Mouse (Mus musculus): Measurements from ENCODE around the gene Gm21992.

Gm21992 gene

DNA sequence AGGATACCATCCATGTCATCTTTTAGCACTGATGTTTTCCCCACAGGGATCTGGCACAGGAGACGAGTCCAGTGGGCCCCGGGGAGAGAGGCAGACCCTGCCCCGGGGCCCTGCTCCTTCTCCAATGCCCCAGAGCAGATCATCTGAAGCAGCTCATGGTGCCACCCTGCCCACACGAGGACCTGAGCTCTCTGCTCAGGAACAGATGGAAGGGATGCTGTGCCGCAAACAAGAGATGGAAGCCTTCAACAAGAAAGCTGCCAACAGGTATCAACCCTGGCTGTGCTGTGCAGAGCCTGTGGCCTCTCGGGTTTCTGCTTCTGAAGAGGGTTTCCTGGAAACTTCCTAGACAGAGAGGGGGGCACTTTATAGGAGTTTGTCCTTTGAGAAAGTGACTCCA lies 61.4 kb downstream of the Gm21992 start:
- no peak for DNase-seq (ENCODE audit: low read depth, low spot score)

DNA sequence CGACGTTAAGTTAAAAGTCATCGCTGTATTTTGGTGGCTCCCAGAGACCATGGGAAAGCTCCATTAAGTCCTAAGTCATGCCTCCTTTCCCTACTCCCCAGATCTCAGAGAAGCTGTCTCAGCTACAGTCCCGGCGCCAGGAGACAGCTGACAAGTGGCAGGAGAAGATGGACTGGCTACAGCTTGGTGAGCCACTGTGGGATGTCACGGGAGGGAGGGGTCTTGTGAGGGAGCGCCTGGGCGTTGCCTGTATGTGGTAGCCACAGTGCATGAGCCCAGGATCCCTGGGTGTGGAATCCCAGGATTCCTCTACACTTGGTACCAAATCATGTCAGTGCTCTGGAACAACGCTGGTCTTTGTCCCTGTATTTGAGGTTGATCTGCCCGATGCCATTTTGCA lies 62.9 kb downstream of the Gm21992 start:
- DNase-seq (ENCODE audit: low read depth, low spot score), result no peak

DNA sequence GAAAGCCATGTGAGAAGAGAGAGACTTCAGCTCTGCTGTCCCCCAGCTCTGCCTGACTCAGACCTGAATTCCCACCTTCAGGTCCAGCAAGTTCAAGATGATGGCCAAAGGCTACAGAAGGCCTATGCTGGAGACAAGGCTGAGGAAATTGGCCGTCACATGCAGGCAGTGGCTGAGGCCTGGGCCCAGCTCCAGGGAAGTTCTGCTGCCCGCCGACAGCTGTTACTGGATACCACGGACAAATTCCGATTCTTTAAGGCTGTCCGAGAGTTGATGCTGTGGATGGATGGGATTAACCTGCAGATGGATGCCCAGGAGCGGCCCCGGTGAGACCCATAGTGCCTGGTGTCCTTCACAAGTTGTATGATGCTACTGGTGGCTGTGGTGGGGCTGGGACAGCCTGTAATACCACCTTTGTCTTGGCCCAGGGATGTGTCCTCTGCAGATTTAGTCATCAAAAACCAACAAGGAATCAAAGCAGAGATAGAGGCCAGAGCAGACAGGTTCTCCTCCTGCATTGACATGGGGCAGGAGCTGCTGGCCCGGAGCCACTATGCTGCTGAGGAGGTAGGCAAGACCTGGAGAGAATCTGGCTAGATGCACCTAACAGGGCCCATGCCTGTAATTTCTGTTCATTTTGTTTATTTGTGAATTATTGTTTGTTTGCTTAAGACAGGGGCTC lies 63.6 kb downstream of the Gm21992 start:
- no peak for DNase-seq (ENCODE audit: low read depth, low spot score)

DNA sequence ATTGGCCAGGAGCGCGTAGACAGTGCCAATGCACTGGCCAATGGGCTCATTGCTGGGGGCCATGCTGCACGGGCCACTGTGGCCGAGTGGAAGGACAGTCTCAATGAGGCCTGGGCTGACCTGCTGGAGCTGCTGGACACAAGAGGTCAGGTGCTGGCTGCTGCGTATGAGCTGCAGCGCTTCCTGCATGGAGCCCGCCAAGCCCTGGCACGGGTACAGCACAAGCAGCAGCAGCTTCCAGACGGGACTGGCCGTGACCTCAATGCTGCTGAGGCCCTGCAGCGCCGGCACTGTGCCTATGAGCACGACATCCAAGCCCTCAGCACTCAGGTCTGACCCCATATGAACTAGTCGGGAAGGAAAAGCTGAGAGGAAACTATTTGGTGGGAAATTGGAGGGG lies 64.8 kb downstream of the Gm21992 start:
- DNase-seq (ENCODE audit: low read depth, low spot score), result no peak

DNA sequence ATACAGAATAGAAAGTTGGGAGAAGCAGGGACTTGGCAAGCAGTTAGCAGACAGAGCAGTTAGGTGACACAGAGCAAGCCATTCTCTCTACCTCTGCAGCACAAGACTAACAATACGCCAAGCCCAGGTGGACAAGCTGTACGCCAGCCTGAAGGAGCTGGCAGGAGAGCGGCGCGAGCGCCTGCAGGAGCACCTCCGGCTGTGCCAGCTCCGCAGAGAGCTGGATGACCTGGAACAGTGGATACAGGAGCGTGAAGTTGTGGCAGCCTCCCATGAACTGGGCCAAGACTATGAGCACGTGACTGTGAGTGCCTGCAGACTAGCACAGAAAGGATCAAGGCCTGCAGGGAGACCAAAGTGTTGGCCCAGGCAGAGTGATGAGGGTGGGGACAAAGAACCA lies 65.7 kb downstream of the Gm21992 start:
- DNase-seq (ENCODE audit: low read depth, low spot score), result no peak

DNA sequence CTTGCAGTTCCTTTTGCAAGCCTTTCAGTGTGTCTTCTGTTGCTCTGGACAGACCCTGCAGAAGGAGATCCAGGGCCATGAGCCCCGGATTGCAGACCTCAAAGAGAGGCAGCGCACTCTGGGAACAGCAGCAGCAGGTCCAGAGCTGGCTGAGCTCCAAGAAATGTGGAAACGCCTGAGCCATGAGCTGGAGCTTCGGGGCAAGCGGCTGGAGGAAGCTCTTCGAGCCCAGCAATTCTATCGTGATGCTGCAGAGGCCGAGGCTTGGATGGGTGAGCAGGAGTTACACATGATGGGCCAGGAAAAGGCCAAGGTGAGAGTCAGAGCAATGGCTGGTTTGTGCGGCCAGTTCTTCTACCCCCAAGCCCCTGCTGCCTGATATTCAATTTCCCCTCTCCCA lies 66.4 kb downstream of the Gm21992 start:
- no peak for DNase-seq (ENCODE audit: low read depth, low spot score)

DNA sequence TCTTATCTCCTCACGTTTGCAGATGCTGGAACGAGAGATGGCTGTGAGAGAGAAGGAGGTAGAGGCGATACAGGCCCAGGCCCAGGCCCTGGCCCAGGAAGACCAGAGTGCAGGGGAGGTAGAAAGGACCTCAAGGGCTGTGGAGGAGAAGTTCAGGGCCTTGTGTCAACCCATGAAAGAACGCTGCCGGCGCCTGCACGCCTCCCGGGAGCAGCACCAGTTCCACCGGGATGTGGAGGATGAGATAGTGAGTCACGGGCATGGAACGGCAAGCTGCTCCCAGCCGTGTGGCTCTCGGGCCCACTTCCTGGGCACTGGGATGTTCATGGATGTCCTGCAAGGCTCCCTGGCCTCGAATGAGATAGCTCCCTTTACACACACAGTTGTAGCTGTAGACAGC lies 67.4 kb downstream of the Gm21992 start:
- no peak for DNase-seq (ENCODE audit: low read depth, low spot score)

DNA sequence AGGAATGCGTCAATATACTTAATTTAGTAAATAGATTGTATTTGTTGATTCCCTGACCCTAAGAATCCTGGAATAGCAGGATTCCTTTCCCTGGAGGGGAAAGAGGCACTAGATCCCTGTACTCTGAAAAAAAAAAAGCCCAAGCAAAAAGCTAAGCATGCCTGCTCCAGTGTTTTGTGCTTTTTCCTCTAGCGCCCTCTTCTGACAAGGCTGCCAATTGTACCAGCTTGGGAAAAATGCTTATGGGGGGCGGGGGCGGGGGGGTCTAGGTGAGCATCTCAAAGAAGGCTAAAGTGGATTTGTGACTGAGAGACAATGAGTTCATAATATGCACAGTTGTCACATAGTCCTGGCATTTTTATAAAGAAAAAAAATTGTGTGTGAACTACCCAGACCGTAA lies 67.9 kb downstream of the Gm21992 start:
- peak; percentile 54 for DNase-seq (ENCODE audit: low read depth, low spot score)

DNA sequence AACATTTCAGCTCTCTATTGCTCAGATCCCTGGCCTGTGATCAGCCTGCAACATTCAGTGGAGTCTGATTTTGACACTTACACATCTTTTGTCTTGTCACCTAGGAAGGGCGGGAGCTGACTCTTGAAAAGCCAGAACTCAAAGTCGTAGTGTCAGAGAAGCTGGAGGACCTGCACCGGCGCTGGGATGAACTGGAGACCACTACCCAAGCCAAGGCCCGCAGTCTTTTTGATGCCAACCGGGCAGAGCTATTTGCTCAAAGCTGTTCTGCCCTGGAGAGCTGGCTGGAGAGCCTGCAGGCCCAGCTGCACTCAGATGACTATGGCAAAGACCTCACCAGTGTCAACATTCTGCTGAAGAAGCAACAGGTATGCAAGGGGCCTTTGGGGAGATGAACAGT lies 69.2 kb downstream of the Gm21992 start:
- no peak for DNase-seq (ENCODE audit: low read depth, low spot score)

DNA sequence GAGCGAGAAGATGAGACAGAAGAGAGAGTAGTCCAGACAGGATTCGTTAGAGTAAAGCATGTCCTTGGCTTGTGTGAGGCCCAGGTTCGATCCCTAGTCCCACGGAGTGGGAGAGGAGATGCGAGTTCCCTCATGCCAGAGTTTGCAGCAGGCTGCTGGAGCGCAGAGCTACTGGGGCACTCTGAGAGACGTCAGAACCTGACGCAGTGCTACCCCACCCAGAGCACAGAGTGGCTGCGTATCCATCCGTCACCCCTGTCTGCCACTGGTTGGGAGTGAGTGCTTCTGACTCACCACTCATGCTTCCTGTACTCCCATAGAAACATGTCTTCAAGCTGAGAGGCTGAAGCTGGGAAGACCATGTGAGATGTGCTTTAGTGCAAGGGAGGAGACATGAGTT lies 69.9 kb downstream of the Gm21992 start:
- DNase-seq (ENCODE audit: low read depth, low spot score), result no peak

DNA sequence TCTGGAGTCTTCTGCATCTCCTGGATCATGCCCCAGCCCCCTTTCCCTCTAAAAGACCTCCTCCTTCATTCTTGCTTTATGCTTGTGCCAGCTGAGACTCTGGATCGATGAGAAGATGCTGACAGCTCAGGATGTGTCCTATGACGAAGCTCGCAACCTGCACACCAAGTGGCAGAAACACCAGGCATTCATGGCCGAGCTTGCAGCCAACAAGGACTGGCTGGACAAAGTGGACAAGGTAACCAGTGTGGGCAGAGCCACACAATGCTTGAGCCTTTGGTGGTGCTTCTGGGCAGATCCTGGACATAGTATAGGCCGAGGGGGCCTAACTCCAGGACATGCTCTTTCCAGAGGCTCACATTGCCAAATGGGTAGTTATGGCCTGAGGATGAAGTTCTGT lies 71.7 kb downstream of the Gm21992 start:
- DNase-seq (ENCODE audit: low read depth, low spot score), result no peak

DNA sequence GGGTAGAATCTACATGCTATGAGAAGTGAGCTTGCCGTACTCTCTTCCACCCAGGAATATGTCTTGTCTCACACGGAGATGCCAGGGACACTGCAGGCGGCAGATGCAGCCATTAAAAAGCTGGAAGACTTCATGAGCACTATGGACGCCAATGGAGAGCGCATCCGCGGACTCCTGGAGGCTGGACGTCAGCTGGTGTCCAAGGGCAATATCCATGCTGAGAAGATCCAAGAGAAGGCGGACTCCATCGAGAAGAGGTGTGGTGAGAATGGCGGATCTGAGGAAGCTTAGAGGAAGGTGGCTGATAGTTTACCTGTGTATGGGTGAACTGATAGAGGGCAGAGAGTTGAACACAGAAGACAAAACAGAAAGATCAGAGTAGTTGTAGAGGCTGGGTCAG lies 72.4 kb downstream of the Gm21992 start:
- DNase-seq (ENCODE audit: low read depth, low spot score), result no peak

DNA sequence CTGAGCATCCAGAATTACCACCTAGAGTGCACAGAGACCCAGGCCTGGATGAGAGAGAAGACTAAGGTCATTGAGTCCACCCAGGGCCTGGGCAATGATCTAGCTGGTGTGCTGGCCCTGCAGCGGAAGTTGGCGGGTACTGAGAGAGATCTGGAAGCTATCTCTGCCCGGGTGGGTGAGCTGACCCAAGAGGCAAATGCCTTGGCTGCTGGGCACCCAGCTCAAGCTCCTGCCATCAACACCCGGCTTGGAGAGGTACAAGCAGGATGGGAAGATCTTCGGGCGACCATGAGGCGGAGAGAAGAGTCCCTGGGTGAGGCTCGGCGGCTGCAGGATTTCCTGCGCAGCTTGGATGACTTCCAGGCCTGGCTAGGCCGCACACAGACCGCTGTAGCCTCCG lies 73.5 kb downstream of the Gm21992 start:
- DNase-seq (ENCODE audit: low read depth, low spot score), result no peak

DNA sequence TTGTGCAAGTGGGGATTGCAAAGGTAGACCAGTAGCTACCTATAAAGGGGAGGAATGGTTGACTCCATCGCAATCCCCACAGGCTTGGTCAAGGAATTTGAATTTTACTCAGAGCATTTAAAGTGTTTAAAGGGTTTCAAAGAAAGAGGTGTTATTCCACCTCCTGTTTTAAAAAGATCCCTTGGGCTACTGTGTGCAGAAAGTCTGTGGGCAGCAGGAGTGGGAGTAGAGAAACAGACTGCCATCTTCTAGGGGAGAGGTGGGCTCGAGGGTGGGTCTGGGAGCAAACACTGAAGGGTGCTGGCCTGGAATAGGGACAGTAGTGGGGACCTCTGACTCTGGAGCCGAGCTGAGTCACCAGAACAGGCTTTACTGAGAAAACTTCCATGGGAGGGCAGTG lies 78.4 kb downstream of the Gm21992 start:
- DNase-seq (ENCODE audit: low read depth, low spot score), result no peak

DNA sequence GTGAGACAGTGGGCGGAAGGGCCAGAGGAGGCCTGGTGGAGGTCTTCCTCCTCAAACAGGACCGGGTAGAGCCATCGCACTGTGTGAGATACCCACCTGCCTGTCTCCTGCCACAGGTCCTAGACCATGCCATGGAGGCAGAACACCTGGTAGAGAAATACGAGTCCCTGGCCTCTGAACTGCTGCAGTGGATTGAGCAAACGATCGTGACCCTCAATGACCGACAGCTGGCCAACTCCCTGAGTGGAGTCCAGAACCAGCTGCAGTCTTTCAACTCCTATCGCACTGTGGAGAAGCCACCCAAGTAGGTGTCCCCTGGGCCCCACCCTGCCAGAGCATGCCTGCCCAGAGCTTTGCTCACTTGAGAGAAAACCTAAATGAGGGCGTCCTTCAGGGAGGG lies 82.2 kb downstream of the Gm21992 start:
- no peak for DNase-seq (ENCODE audit: low read depth, low spot score)

DNA sequence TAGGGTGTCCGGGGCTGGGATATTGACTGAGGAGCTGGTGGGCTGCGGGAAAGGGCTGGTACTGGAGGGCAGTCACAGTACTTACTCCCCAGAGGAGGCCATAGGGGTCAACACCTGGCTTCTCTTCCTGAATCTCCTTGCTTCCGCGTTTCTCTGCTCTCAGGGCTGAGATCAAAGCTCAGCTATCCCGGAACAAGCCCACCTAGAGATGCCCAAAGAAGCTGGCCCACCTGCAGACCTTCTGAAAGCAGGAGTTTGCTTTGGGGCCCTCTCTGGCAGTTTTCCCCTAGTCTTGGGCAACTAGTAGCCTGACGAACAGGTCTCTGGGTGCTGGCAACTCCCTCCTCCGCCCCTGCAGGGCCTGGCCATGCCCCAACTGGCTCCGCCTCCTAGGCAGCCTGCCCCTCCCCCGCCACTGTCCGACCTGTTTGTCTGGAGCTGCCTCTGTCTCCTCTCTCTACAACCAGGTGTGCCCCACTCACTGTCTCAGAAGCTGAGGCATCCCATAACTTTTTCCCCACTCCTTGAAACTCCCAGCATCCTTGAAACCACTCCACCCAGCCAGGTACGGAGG lies 90.7 kb downstream of the Gm21992 start:
- no peak for DNase-seq (ENCODE audit: low read depth, low spot score)

DNA sequence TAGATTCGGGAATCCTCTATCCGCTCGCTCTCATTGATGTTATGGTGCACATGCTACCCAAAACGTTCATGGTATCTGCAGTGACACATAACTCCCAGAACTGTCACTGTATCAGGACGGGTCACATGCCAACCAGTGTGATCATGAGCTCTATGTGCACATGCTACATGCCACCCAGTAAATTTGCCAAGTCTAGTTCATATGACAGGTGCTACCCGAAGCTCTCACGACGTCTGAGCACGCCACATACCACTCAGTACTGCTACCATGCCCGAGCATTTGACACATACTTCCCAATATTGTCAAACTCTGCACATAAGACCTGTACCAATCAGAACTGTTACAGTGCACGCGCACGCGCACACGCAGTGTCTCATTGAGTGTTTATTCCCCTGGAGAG lies 91.3 kb downstream of the Gm21992 start:
- no peak for DNase-seq (ENCODE audit: low read depth, low spot score)

DNA sequence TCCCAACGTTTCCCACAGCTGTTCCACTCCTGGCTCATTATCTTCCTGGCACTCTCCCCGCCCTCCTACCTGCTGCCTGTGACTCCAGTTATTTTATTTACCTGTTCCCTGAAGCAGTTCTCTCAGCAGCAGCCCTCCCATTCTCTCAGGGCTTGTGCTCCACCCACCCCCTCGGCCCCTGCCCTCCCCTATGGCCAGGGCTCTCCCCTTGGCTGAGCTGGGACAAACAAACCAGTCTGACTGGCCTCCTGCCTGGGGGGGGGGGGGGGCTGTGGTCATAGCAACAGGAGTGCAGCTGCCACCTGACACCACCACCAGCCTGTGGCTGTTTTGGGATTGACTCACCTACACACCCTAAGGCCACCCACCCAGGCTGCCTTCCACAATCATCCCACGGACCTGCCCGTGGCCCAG lies 92.1 kb downstream of the Gm21992 start:
- no peak for DNase-seq (ENCODE audit: low read depth, low spot score)

DNA sequence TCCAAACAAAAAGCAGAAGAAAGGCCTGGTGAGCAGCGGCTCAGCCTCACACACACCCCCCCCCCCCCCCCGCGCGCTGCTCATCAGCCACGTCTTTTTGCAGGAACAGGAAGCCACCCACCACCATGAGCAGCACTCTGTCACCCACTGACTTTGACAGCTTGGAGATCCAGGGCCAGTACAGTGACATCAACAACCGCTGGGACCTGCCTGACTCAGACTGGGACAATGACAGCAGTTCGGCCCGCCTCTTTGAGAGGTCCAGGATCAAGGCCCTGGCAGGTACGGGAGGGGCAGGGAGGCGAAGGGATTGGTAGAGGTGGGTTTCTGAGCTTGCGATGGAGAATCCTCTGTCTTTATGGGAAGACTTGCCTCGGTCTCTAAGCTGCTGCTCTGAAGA lies 92.7 kb downstream of the Gm21992 start:
- peak; percentile 53 for DNase-seq (ENCODE audit: low read depth, low spot score)

DNA sequence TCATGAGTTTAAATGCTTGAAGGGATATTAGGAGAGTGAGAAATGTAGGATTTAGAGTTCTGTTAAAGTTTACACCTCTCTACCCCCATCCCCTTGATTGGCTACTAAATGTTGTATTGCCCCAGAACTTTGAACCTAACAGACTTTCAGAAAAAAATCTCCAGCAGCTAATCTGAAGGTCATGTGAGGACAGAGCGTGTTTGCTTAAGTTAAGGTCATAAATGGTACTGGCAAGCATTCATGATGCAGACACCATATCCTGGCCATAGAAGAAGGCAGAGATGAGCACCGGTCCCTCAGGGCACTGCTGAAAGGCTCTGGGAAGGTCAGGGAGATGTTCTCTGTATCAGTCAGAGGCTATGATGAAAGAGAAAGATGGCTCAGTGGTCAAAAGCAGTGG lies 94.1 kb downstream of the Gm21992 start:
- no peak for DNase-seq (ENCODE audit: low read depth, low spot score)

DNA sequence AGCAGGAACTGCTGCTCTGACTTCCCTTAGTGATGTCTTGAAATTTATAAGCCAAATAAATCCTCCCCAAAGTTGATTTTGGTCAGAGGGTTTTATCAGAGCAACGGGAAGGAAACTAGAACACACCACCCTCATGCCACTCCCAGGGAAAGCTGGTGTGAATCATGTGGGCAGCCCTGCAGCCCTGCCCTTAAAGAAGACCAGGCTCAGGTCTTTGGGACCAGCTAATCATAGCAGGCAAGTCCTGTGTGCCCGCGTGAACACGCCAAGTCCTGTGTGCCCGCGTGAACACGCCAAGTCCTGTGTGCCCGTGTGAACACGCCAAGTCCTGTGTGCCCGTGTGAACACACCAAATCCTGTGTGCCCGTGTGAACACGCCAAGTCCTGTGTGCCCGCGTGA lies 94.7 kb downstream of the Gm21992 start:
- DNase-seq (ENCODE audit: low read depth, low spot score), result no peak

DNA sequence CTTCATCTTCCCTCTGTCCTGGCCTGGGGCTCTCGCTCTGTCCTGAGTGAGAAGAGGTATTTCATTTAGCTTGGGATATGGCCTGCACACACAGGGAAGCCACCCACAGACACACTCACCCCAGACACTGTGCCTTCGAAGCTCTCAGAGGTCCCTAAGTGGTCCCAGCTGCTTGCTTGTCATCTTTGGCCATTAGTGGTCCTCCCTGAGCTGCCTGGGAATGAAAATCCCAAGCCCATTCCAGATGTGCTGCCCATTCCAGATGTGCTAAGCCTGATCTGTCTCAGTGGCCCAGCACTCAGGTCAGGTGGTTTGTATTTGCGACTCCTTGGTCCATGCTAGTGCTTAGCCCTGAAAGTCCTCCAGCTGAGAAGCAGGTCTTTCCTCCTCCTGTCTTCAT lies 97.5 kb downstream of the Gm21992 start:
- DNase-seq (ENCODE audit: low read depth, low spot score), result no peak

DNA sequence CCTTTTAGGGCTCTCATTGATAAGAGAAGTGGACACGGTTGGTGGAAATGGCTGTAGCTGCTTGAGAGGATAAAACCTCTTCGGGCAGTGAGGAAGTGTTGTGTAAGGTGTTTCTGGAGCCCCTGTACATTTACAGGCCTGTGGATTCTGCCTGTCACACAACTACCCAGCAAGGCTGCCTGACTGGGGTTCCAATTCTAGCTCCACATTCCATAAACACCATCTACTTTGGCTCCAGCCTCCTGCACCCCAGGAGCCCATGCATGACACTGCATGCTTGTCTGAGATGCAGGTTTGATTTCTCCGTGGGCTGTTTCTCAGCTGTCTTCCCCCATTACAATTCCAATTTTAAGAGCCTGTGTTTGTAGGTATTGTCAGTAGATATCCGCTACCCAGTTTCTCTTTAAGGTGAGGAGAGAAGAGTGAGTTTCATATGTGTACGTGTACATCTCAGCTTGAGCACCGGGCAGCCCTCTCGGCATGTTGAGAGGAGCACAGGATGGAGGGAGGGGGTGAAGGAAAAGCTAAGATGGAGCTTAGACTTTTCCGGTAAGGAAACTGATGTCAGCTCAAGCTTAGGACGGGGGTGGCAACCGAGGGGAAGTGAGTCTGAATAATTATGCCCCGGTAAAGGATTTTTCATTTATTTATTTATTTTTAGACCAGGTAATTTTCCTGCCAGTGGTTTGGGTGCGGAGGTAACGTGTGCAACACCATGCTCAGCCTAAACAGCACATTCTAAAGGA lies 98.5 kb downstream of the Gm21992 start:
- DNase-seq (ENCODE audit: low read depth, low spot score), result no peak
